Mouse (Mus musculus) hindbrain, embryonic 13.5 days (tissue): ENCODE measurements around the gene Macrod1. TPM values are rescaled to one million over a fixed set of nuclear protein-coding genes. Genes with fewer than 3 reads are reported as not detected.

ENCODE experiments used
- ATAC-seq: fragments of 200-750 bp; cut with Nextera tagmentation; 2 replicates; pipeline ENCODE4 v1.8.0; 2017; ENCODE audit warnings: moderate TSS enrichment; ENCODE audit not compliant: low FRiP score
- H3K27ac ChIP-seq: fragments of 300-500 bp; sonication (generic); 2 replicates; pipeline ENCODE4 v1.5.1; 2015; ENCODE audit warnings: inconsistent platforms, mild to moderate bottlenecking, moderate library complexity
- H3K27me3 ChIP-seq: fragments of 300-500 bp; sonication (generic); 2 replicates; pipeline ENCODE4 v1.6.1; 2015; ENCODE audit warnings: mild to moderate bottlenecking, inconsistent platforms
- H3K36me3 ChIP-seq: fragments of 300-500 bp; sonication (generic); 2 replicates; pipeline ENCODE4 v1.6.1; 2015; ENCODE audit warnings: mild to moderate bottlenecking, inconsistent platforms
- H3K4me1 ChIP-seq: fragments of 300-500 bp; sonication (generic); replicated peaks from 2 replicates; pipeline ENCODE4 v1.6.1; 2015; ENCODE audit warnings: inconsistent platforms
- H3K4me2 ChIP-seq: fragments of 300-500 bp; sonication (generic); 2 replicates; pipeline ENCODE4 v1.6.1; 2015; ENCODE audit warnings: inconsistent platforms, mild to moderate bottlenecking, moderate library complexity
- H3K4me3 ChIP-seq: fragments of 300-500 bp; sonication (generic); 2 replicates; pipeline ENCODE4 v1.5.1; 2015; ENCODE audit warnings: mild to moderate bottlenecking, inconsistent platforms
- H3K9ac ChIP-seq: fragments of 300-500 bp; sonication (generic); 2 replicates; pipeline ENCODE4 v1.6.1; 2015; ENCODE audit warnings: mild to moderate bottlenecking, inconsistent platforms
- H3K9me3 ChIP-seq: fragments of 300-500 bp; sonication (generic); 2 replicates; pipeline ENCODE4 v1.6.1; 2016; ENCODE audit warnings: inconsistent platforms
- WGBS: fragments of 180-500 bp; shearing (Covaris S2); methylation state at CpG from one replicate; pipeline ENCODE4 v1.1.7; 2015; 5-methylcytosine and 5-hydroxymethylcytosine counted together
- polyA plus RNA-seq: library from polyadenylated mRNA; unstranded; fragments of >200 nt; fragmentation: Nextera tagmentation; extraction: Ambion mirVana; gene quantifications from 2 replicates; pipeline ENCODE4 v1.2.1, GENCODE M21; 2015

Macrod1 gene
- polyA plus RNA-seq, 1 experiment from 2014 or later = 5.3 TPM

DNA sequence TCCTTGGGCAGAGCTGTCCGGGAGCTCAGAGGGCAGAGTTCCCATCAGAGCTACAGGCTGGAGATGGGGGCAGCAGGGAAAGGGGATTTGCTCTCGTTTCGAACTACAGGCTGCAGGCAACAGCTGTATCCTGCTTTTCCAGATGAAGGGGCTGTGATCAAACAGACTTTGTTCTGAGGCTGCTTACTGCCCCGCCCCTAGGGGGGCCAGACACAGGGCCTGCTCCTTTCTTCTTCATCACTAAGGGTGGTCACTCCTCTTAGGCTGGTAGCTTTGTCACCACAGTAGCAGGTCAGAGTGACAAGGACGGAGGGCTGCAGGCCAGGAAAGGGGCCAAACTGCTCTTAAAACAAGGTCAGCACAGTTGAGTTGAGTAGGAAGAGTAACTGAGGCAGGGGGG lies 53.5 kb downstream of the Macrod1 start:
- H3K27ac ChIP-seq = 0 out of 2 replicates have a peak overlapping the region, but pooled peaks have one; percentile 12
- no peak overlapping the region for H3K4me2 ChIP-seq
- H3K9me3 ChIP-seq = no peaks in the 10 kb centered on the region
- peaks cover 60% of the 10 kb centered on the region for H3K27me3 ChIP-seq
- 12% methylated on average over 5 of the region's 5 CpGs for WGBS
- no peak for ATAC-seq
- H3K36me3 ChIP-seq = no peaks in the 10 kb centered on the region
- H3K4me1 ChIP-seq = peaks cover 75% of the 10 kb centered on the region
- H3K4me3 ChIP-seq = no peak overlapping the region
- H3K9ac ChIP-seq = no peak overlapping the region; the same call in 1 of the 2 replicates

- H3K27me3 ChIP-seq = peaks cover 58% of the 10 kb centered on the region
- peaks cover 75% of the 10 kb centered on the region for H3K4me1 ChIP-seq
- H3K9ac ChIP-seq = no peak overlapping the region
- WGBS = 40% methylated on average over 6 of the region's 6 CpGs
- H3K36me3 ChIP-seq = no peaks in the 10 kb centered on the region
- H3K27ac ChIP-seq = 0 out of 2 replicates have a peak overlapping the region, but pooled peaks have one; percentile 12
- no peak overlapping the region for H3K4me2 ChIP-seq
- no peak overlapping the region for H3K4me3 ChIP-seq
- no peaks in the 10 kb centered on the region for H3K9me3 ChIP-seq
- ATAC-seq = no peak
These were observed 54.3 kb downstream of the Macrod1 start for GRCm38 (mm10) chr19:7110875-7111274.

GRCm38 (mm10) chr19:7111309-7111708 lies 54.7 kb downstream of the Macrod1 start:
- Histone ChIP-seq H3K4me1 (peaks cover 75% of the 10 kb centered on the region), H3K27ac (no peak overlapping the region), H3K4me2 (no peak overlapping the region), H3K27me3 (peaks cover 55% of the 10 kb centered on the region), H3K4me3 (no peak overlapping the region), H3K36me3 (no peaks in the 10 kb centered on the region), H3K9ac (no peak overlapping the region), H3K9me3 (no peaks in the 10 kb centered on the region)
- no peak for ATAC-seq
- WGBS = 86% methylated on average over 6 of the region's 6 CpGs

GRCm38 (mm10) chr19:7111710-7112109 lies 55.1 kb downstream of the Macrod1 start:
- peaks cover 79% of the 10 kb centered on the region for H3K4me1 ChIP-seq
- no peak overlapping the region for H3K27ac ChIP-seq
- WGBS = 82% methylated on average over 4 of the region's 4 CpGs

GRCm38 (mm10) chr19:7112628-7113027 lies 56.0 kb downstream of the Macrod1 start:
- no peak for ATAC-seq
- no peak overlapping the region for H3K4me2 ChIP-seq
- no peaks in the 10 kb centered on the region for H3K36me3 ChIP-seq
- H3K27me3 ChIP-seq = peaks cover 44% of the 10 kb centered on the region
- H3K27ac ChIP-seq = no peak overlapping the region; the same call in 1 of the 2 replicates
- H3K9ac ChIP-seq = no peak overlapping the region
- 37% methylated on average over 3 of the region's 3 CpGs for WGBS
- no peak overlapping the region for H3K4me3 ChIP-seq
- H3K4me1 ChIP-seq = peaks cover 85% of the 10 kb centered on the region
- H3K9me3 ChIP-seq = no peaks in the 10 kb centered on the region

More at GRCm38 (mm10) chr19:7111710-7112109, 55.1 kb downstream of the Macrod1 start:
- Histone ChIP-seq H3K27me3 (peaks cover 53% of the 10 kb centered on the region), H3K4me3 (no peak overlapping the region), H3K9ac (no peak overlapping the region), H3K36me3 (no peaks in the 10 kb centered on the region), H3K9me3 (no peaks in the 10 kb centered on the region), H3K4me2 (no peak overlapping the region)
- no peak for ATAC-seq

- Histone ChIP-seq H3K27me3 (peaks cover 44% of the 10 kb centered on the region), H3K9me3 (no peaks in the 10 kb centered on the region), H3K4me2 (no peak overlapping the region), H3K4me1 (peaks cover 77% of the 10 kb centered on the region), H3K4me3 (no peak overlapping the region), H3K9ac (no peak overlapping the region), H3K27ac (peak overlapping the region; percentile 30), H3K36me3 (no peaks in the 10 kb centered on the region)
- WGBS = 19% methylated on average over 14 of the region's 14 CpGs
- ATAC-seq = no peak
These were observed 57.0 kb downstream of the Macrod1 start for GRCm38 (mm10) chr19:7113574-7113973.

DNA sequence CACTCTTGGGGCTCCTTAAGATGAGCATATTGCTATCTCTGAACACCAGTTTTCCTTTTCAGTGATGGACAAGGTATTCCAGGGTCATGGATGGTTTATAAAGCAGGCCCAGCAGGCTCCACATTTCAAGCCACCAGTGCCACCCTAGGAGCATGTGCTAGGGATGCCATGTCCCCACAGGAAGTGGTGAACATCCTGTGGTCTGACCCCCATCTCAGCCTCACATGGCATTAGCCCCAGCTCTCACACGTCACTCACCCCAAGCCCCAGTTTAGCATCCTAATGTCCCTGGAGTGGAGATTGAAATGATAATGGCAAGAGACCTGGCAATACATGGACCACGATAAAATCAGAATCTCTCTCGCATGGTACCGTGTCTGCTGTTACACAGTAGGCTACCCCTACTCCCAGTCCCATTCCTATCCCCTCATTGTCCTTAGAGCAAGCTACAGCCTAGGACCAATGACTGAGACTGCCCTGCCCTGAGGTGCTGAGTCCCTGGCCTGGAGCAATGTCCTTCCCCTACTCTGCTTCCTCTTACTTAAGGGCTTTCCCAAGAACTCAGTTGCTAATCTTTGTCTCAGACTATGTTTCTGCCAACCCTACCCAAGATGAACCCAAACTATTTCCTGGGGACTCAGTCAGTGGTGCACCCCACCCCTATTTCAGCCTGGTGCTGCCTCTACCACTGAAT lies 59.6 kb downstream of the Macrod1 start:
- Histone ChIP-seq H3K4me2 (no peak overlapping the region), H3K4me3 (no peak overlapping the region), H3K36me3 (no peaks in the 10 kb centered on the region), H3K27ac (no peak overlapping the region), H3K4me1 (peaks cover 58% of the 10 kb centered on the region), H3K9ac (no peak overlapping the region; the same call in 1 of the 2 replicates), H3K9me3 (no peaks in the 10 kb centered on the region), H3K27me3 (peaks cover 45% of the 10 kb centered on the region)
- WGBS = 72% methylated on average over 4 of the region's 4 CpGs
- no peak for ATAC-seq

GRCm38 (mm10) chr19:7117141-7117540 lies 60.5 kb downstream of the Macrod1 start:
- H3K4me3 ChIP-seq = no peak overlapping the region
- WGBS = 71% methylated on average over 4 of the region's 4 CpGs
- H3K9ac ChIP-seq = no peak overlapping the region
- ATAC-seq = no peak
- peaks cover 39% of the 10 kb centered on the region for H3K27me3 ChIP-seq
- H3K4me2 ChIP-seq = no peak overlapping the region
- H3K9me3 ChIP-seq = no peaks in the 10 kb centered on the region
- no peaks in the 10 kb centered on the region for H3K36me3 ChIP-seq
- no peak overlapping the region for H3K27ac ChIP-seq
- peaks cover 65% of the 10 kb centered on the region for H3K4me1 ChIP-seq

DNA sequence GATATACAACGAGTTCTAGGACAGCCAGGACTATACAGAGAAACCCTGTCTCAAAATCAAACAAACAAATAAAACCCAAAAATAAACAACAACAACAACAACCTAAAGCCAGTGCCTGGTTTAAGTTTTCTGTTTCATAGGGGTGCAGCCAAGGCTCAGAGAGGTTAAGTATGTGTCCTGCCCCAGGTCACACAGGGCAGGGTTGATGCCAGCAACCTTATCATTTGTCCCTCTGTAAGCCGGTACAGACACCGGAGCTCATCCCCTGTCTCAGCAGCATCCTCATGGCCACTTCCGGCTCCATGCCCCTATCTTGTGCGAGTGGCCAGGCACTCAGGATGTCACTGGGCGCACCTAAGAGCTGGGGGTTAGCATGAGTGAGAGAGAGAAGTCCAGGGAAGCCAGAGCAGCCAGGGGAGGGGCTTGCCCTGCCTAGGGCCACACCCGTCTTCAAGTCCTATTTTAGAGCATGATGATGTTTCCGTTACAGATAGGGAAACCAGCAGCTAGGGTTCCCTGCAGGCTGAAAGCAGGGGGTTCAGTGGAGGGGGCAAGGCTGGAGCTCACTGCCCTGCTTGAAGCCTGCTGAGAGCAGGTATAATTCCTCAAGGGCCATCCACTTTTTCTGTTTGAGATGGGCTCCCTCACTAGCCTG lies 61.2 kb downstream of the Macrod1 start:
- H3K9me3 ChIP-seq = no peaks in the 10 kb centered on the region
- no peak overlapping the region for H3K27ac ChIP-seq
- WGBS = 79% methylated on average over 8 of the region's 8 CpGs
- no peak overlapping the region for H3K9ac ChIP-seq
- no peaks in the 10 kb centered on the region for H3K36me3 ChIP-seq
- H3K4me1 ChIP-seq = peaks cover 65% of the 10 kb centered on the region
- no peak overlapping the region for H3K4me3 ChIP-seq
- ATAC-seq = no peak
- no peak overlapping the region for H3K4me2 ChIP-seq
- peaks cover 36% of the 10 kb centered on the region for H3K27me3 ChIP-seq

- Histone ChIP-seq H3K36me3 (no peaks in the 10 kb centered on the region), H3K9ac (peak overlapping the region; percentile 6; the same call in 1 of the 2 replicates), H3K27me3 (peaks cover 30% of the 10 kb centered on the region), H3K4me3 (no peak overlapping the region), H3K27ac (peak overlapping the region; percentile 6; the same call in 1 of the 2 replicates), H3K9me3 (no peaks in the 10 kb centered on the region), H3K4me2 (no peak overlapping the region), H3K4me1 (peaks cover 38% of the 10 kb centered on the region)
- no peak for ATAC-seq
- WGBS = 44% methylated on average over 11 of the region's 11 CpGs
These were observed 64.6 kb downstream of the Macrod1 start for GRCm38 (mm10) chr19:7121252-7121651.

DNA sequence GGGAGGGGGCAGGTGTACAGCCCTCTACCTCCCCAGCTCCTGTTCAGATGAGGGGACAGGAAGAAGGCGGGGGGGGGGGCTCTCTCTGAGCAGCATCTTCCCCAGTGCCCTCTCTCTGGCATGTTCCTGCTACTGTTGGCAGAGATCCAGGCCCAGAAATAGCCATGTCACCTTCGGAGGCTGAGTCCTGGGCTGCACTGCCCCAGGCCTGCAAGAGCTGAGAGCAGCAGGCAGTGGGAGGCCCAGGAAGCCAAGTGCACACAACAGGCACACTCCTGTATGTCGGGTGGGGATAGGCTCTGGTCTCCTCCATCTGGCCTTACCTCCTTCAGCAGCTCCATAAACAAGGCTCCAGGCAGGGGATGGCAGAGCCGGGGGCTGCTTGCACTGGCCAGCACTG lies 65.7 kb downstream of the Macrod1 start:
- ATAC-seq = peak; percentile 46
- Histone ChIP-seq H3K27ac (peak overlapping the region; percentile 42), H3K9me3 (no peaks in the 10 kb centered on the region), H3K4me1 (peaks cover 28% of the 10 kb centered on the region), H3K9ac (peak overlapping the region; percentile 35), H3K4me2 (no peak overlapping the region), H3K4me3 (no peak overlapping the region), H3K27me3 (peaks cover 32% of the 10 kb centered on the region), H3K36me3 (no peaks in the 10 kb centered on the region)
- 51% methylated on average over 4 of the region's 4 CpGs for WGBS

- Histone ChIP-seq H3K9me3 (no peaks in the 10 kb centered on the region), H3K4me3 (no peak overlapping the region), H3K4me1 (peaks cover 28% of the 10 kb centered on the region), H3K27me3 (peaks cover 31% of the 10 kb centered on the region), H3K9ac (peak overlapping the region; percentile 35), H3K27ac (peak overlapping the region; percentile 42), H3K4me2 (no peak overlapping the region), H3K36me3 (no peaks in the 10 kb centered on the region)
- peak; percentile 53; the same call in 1 of the 2 replicates for ATAC-seq
- 32% methylated on average over 10 of the region's 10 CpGs for WGBS
These were observed 66.2 kb downstream of the Macrod1 start for GRCm38 (mm10) chr19:7122698-7123306.
